Mouse (Mus musculus) frontal cortex, postnatal 10 days (tissue): Measurements from ENCODE around the gene Tbc1d9b.

Source experiments
- DNase-seq, 2 experiments: peaks; one replicate each; pipeline ENCODE4 v3.0.0; 2022; ENCODE audit warnings: low spot score in 2 of 2, mixed read lengths in 1 of 2

Gene Tbc1d9b

DNA sequence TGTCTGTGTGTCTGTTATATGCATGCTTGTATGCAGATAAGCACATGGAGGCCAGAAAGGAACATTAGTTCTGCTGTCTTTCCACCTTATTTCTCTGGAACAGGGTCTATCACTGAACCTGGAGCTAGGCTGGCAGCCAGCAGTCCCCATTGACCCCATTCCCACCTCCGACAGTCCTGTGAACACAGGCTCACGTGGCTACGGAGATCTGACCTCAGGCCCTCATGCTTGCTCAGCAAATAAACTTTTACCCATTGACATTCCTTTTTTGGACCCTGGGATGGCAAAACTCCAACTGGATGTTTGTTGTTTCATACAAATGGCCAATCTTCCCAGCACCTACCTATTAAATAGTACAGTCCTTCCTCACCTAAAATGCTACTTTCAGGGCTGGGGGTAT is 45.2 kb downstream of the Tbc1d9b start:
- DNase-seq: no peak

GRCm38 (mm10) chr11:50177111-50177510 is 45.9 kb downstream of the Tbc1d9b start:
- DNase-seq: no peak

- no peak for DNase-seq
Measured at GRCm38 (mm10) chr11:50178532-50179488, 47.6 kb downstream of the Tbc1d9b start.

- DNase-seq: no peak
Measured at GRCm38 (mm10) chr11:50180478-50181231, 49.5 kb downstream of the Tbc1d9b start.

DNA sequence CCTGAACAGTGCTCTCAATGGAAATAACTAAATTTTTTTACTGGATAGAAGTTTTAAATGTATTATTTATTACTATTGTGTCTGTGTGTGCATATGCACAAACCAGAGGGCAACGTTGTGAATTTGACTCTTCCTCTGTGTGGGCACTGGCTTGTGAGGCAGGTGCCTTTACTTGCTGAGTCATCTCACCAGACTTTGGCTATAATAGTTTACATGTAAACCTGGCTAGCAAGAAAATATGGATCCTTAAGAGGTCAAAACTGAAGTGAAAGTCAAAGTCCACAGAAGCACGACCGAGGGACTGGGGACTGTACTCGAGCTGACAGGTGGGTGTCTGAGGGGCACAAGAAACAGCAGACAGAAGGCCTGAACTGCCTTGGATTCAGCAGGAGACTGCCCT is 51.5 kb downstream of the Tbc1d9b start:
- no peak for DNase-seq

DNA sequence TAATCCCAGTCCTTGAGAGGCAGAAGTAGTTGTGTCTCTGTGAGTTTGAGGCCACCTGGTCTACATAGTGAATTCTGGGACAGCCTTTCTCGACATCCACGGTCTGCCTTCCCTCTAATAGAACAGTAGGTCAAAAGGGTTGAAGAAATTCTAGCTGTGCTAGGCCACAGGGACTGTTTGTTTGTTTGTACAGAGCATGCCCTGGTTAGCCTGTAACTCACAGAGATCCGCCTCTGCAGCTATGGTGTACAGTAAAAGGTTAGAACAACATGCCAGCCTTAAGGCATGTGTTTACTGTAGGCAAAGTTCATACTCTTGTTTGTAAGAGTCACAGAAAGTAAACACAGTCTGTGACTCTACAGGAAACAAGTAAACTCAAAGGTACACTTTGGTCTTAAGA is 53.6 kb downstream of the Tbc1d9b start:
- DNase-seq: no peak

DNA sequence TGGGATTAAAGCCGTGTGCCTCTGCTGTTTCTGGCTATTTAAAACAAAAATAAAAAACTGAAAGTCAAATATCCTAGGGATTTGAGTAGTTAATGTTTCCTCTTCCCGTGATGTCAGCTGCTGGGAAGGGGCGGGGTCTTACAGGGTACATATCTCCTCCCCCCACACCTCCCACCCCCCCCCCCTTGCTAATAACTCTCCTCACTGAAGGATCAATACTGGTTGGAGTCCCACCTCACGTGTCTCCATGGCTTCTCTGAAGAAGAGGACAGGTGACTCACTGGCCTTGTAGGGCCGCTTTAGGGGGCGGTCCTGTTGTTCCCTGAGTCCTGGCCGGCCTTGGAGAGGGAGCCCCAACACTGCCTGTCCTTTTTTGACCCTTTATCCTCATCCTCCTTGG is 57.5 kb downstream of the Tbc1d9b start:
- DNase-seq: no peak

- no peak for DNase-seq
Measured at GRCm38 (mm10) chr11:50190362-50190761, 59.2 kb downstream of the Tbc1d9b start.

GRCm38 (mm10) chr11:50192278-50192677 is 61.1 kb downstream of the Tbc1d9b start:
- DNase-seq: no peak

DNA sequence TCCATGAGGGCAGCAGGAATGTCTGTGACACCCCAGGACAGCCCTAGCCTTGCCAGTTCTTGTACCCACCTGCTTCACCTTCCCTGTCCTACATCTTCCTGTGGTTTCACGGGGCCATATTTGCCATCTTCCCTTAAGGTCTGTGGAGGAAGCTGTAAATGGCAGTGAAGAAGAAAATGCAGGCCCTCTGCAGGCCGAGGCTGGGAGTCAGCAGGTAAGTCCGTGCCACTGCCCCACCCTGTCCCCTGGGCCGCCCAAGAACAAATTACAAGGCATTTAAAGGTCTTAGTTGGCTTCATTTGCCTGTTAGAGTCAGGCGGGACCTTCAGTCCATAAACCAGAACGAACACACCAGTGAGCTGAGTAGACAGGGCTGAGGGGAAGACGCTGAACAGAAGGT is 62.9 kb downstream of the Tbc1d9b start:
- DNase-seq: no peak

DNA sequence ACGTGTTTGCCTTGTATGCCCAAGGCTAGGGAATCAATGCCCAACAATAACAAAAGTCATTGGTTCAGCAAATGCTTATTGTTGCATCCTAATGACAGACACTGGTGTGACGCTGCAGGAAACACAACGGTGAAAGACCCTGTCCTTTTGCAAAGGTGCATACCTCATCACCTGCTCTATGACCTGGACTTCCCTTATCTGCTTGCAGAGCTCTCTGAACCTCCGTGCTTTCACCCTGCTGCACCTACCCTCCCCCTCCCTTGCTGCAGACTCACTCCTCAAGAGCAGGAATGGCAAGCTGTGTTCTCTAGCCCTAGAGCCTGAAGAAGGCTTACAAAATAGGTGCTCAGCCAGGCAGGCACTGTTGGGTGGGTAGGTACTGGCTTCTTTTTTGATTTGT is 63.6 kb downstream of the Tbc1d9b start:
- DNase-seq: no peak

- DNase-seq: no peak
Measured at GRCm38 (mm10) chr11:50197500-50197899, 66.3 kb downstream of the Tbc1d9b start.

DNA sequence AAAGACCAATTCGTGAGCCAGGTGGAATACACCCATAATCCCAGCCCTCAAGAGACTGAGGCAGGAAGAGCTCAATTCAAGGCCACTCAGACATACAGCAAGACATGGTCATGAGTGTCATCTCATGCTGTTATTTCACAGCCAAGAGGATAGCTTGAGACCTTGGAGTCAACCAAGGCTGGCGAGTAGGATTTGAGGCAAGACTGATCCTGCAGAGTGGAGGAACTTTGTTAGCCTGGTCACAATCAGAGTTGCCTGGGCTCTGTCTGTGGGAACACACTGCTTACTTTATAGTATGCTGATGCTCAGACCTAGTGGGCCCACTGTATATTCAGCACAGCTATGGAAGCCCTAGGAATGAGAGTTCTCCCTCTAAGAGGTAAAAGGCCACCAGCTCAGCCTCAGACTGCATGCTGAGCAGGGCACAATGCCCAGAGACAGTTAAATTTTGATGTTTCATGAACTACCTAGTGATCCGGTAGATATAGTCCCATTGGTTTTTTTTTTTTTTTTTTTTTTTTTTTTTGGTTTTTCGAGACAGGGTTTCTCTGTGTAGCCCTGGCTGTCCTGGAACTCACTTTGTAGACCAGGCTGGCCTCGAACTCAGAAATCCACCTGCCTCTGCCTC is 67.1 kb downstream of the Tbc1d9b start:
- DNase-seq: no peak

DNA sequence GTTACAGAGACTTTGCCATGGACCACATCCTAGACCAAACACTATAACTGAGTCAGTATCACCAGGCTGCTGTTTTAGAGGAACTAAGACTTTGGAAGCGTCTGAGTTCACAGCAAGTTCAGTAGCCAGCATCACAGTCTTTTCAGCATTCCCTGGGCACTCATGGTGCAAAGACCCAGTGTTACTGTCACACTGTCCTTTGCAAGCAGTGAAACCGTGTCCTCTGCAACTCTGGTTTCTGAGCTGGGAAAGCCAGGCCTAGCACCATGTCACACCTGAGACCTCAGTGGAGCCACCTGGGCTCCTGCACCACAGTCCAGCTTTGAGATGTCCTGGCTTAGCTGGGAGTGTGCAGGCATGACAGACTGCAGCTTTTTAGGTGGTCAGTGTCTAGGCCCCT is 67.7 kb downstream of the Tbc1d9b start:
- DNase-seq: no peak

DNA sequence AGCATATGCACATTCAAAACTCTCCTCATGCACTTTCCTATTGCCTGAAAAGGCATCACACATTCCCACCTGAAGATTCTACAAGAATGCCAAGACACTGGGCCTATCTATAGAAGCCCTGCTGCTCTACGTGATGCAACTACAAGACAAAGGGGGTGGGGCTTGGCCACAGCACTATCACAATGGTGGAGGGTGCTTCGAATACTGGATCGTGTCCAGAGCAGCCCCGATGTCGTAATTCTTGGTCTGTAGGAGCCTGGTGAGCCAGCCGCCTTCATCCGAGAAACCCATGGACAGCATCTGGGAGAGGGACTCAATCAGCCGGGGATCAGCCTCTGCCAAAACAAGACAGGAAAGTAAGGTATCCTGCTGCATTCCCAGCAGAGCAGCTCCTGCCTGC is 69.4 kb downstream of the Tbc1d9b start:
- DNase-seq: no peak

GRCm38 (mm10) chr11:50201590-50201989 is 70.4 kb downstream of the Tbc1d9b start:
- DNase-seq: no peak

DNA sequence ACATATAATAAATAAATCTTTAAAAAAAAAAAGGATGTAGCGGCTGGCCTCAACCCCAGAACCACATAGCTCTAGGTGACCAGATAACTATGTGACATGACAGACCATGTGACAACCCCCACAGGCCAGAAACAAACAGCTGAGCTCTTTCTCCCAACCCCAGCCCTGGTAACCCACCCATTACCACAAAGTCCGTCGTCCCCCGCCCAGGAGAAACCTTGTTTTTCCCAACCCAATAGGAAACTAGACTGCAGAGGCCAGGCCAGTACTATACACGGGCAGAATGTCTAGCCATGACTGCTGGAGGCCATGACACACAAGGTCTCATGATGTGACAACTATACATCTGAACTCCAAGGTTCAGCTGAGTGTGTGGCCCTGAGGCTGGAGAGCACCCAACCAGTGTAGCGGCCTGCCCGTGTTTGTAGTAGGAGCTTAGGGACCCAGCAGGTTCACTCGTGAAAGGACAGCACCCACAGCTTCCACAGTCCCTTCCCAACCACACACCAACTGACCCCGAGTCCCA is 72.2 kb downstream of the Tbc1d9b start:
- no peak for DNase-seq

GRCm38 (mm10) chr11:50205434-50205833 is 74.2 kb downstream of the Tbc1d9b start:
- DNase-seq: no peak

DNA sequence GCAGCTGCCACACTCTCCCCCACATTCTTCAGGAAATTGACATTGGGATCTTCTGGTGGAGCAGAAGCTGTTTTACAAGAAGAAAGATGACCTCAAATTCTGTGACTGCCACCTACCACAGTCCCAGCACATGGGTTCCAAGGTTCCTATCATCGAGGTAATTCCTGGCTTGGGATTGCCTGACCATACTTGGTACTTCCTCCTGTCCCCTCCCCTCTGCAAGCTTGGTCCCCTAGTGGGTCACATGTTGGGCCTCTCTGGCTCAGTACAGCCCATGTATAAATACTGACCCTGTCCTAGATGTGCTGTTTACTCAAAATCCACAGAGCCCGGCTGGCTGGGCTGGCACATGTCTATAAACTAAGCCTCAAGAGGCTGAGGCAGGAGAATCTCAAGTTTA is 74.8 kb downstream of the Tbc1d9b start:
- no peak for DNase-seq

GRCm38 (mm10) chr11:50207344-50207743 is 76.1 kb downstream of the Tbc1d9b start:
- no peak for DNase-seq

DNA sequence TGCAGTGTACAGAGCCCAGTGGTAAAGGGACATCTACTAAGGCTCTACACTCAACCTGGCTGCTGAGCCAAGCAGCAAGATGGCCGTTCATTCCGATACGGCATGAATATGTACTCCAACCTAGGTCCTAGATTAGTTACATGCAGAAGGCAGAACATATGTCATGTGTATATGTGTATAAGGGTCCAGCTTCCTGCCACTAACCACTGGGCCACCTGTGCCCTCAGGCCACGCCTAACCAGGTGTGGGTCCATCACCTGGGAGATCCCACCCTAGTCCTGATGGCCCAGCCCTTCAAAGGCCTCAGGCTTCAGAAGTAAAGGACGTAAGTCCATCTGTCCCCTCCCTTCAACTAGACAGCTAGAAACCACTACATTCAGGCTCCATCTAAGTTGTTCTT is 76.8 kb downstream of the Tbc1d9b start:
- no peak for DNase-seq

DNA sequence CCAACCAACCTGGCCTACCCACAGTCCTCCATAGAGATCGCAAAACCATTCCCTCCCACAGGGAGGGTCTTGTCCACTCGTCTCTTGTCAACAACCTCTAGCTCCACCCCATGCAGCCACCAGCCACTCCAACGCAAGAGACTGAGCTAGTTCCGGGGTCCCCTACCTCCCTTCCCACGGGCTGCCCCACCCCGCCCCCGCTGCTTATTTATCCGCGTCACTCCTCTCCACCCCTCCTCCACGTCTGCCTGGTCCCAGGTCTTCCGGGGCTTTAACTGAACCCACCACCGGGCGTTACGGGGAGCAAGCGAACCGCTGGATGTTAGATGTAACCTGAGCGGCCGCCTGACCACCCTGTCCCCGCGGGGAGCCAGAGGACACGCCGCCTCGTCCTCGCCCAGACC is 78.9 kb downstream of the Tbc1d9b start:
- DNase-seq: peak; percentile 86 to 93
